Comparison of ENCODE assay signal across 2 mouse cellular contexts in genomic region chr11:98675829-98676363, GRCm38 (mm10).
A peak's percentile ranks its signal among the peaks of the same experiment; 100 is the strongest.
TF ChIP-seq lines count a peak whose summit lies in the region.

No protein-coding gene starts in this region.

TF ChIP-seq in CH12.LX, 34 proteins besides CTCF, POLR2A, EP300 and RAD21:
- TF ChIP-seq ZKSCAN1 (IDR thresholded peaks at IDR 0.05; ENCODE audit: borderline replicate concordance, low read depth, low read length) (peak; percentile 32), CHD2 (IDR thresholded peaks at IDR 0.05; ENCODE audit: low read length) (no peak)

TF ChIP-seq in MEL, 35 proteins besides CTCF, POLR2A, EP300 and RAD21:
- TF ChIP-seq USF1 (IDR thresholded peaks at IDR 0.05; ENCODE audit: low read depth, low read length): no peak
- no peak for TF ChIP-seq BHLHE40 (IDR thresholded peaks at IDR 0.05; ENCODE audit: borderline replicate concordance, low read depth, low read length)
- TF ChIP-seq ETS1 (IDR thresholded peaks at IDR 0.05; ENCODE audit: low read depth, low read length): peak; percentile 16; the same call in 1 of the 2 replicates
- TF ChIP-seq NRF1 (IDR thresholded peaks at IDR 0.05; ENCODE audit: insufficient read depth, low read depth, low read length, poor library complexity, severe bottlenecking): no peak
- TF ChIP-seq MXI1 (IDR thresholded peaks at IDR 0.05; ENCODE audit: low read depth, low read length): no peak
- no peak; the same call in 1 of the 2 replicates for TF ChIP-seq HCFC1 (IDR thresholded peaks at IDR 0.05; ENCODE audit: low read depth, low read length)
- no peak for TF ChIP-seq CHD2 (IDR thresholded peaks at IDR 0.05; ENCODE audit: low read length)
- no peak for TF ChIP-seq ZC3H11A (IDR thresholded peaks at IDR 0.05; ENCODE audit: low read depth, low read length)
- TF ChIP-seq ZMIZ1 (IDR thresholded peaks at IDR 0.05; ENCODE audit: low read depth, low read length): no peak
- TF ChIP-seq SMC3 (IDR thresholded peaks at IDR 0.05; ENCODE audit: low read depth, low read length): no peak
- no peak for TF ChIP-seq NELFE (IDR thresholded peaks at IDR 0.05; ENCODE audit: low read depth, low read length)
- TF ChIP-seq RCOR1 (IDR thresholded peaks at IDR 0.05; ENCODE audit: low read depth, low read length): peak; percentile 31; the same call in 1 of the 2 replicates
- TF ChIP-seq UBTF (IDR thresholded peaks at IDR 0.05; ENCODE audit: borderline replicate concordance, insufficient read depth, low read depth, low read length): no peak
- no peak for TF ChIP-seq KAT2A (conservative IDR thresholded peaks at IDR 0.05; ENCODE audit: low read depth, low read length)
- TF ChIP-seq ZKSCAN1 (IDR thresholded peaks at IDR 0.05; ENCODE audit: low read depth, low read length): peak; percentile 96
- TF ChIP-seq JUND (IDR thresholded peaks at IDR 0.05; ENCODE audit: low read depth, low read length): no peak
- no peak for TF ChIP-seq MYB (IDR thresholded peaks at IDR 0.05; ENCODE audit: low read depth, low read length)
- no peak for TF ChIP-seq TCF12 (IDR thresholded peaks at IDR 0.05; ENCODE audit: low read depth, low read length)
- TF ChIP-seq GABPA (IDR thresholded peaks at IDR 0.05; ENCODE audit: low read depth, low read length): no peak
- TF ChIP-seq MAX (IDR thresholded peaks at IDR 0.05; ENCODE audit: low read length): peak; percentile 25; the same call in 1 of the 2 replicates
- no peak for TF ChIP-seq ZNF384 (IDR thresholded peaks at IDR 0.05; ENCODE audit: low read depth, low read length)
- 0 out of 2 replicates have a peak, but pooled peaks have one; percentile 3 for TF ChIP-seq TAL1 (IDR thresholded peaks at IDR 0.05; ENCODE audit: low read length)
- peak; percentile 50 for TF ChIP-seq SIN3A (IDR thresholded peaks at IDR 0.05; ENCODE audit: low read length)
- TF ChIP-seq TBP (IDR thresholded peaks at IDR 0.05; ENCODE audit: low read depth, low read length): no peak
- peak; percentile 27; the same call in 1 of the 2 replicates for TF ChIP-seq MYC (IDR thresholded peaks at IDR 0.05; ENCODE audit: low read depth, low read length)
- TF ChIP-seq MEF2A (IDR thresholded peaks at IDR 0.05; ENCODE audit: extremely low read depth, insufficient replicate concordance, low read depth, low read length, poor library complexity, severe bottlenecking): no peak
- no peak for TF ChIP-seq E2F4 (IDR thresholded peaks at IDR 0.05; ENCODE audit: borderline replicate concordance, low read depth, low read length)
- no peak for TF ChIP-seq MAFK (IDR thresholded peaks at IDR 0.05; ENCODE audit: borderline replicate concordance, low read depth, low read length)
- no peak for TF ChIP-seq POLR2AphosphoS5 (IDR thresholded peaks at IDR 0.05; ENCODE audit: borderline replicate concordance, low read depth, low read length)
- TF ChIP-seq CHD1 (IDR thresholded peaks at IDR 0.05; ENCODE audit: low read depth, low read length): no peak
- no peak for TF ChIP-seq POLR2AphosphoS2 (IDR thresholded peaks at IDR 0.05; ENCODE audit: low read length)
- peak; percentile 50; the same call in 1 of the 2 replicates for TF ChIP-seq GATA1 (IDR thresholded peaks at IDR 0.05; ENCODE audit: low read depth, low read length)
- TF ChIP-seq ELF1 (IDR thresholded peaks at IDR 0.05; ENCODE audit: low read depth, low read length): no peak
- no peak for TF ChIP-seq MAZ (IDR thresholded peaks at IDR 0.05; ENCODE audit: low read depth, low read length)
- TF ChIP-seq USF2 (IDR thresholded peaks at IDR 0.05; ENCODE audit: borderline replicate concordance in 1 of 2, insufficient read depth in 1 of 2, low read depth in 1 of 2, low read length in 2 of 2): no peak
